Mouse (Mus musculus) megakaryocyte-erythroid progenitor cell, adult 5-6 weeks (primary cell): Measurements from ENCODE around the gene Hdac2. TPM values are rescaled to one million over a fixed set of nuclear protein-coding genes. Genes with fewer than 3 reads are reported as not detected.

Experiments
- ATAC-seq: replicated peaks from 2 replicates; pipeline ENCODE4 v1.8.0; 2016; ENCODE audit warnings: mild to moderate bottlenecking, inconsistent platforms; ENCODE audit not compliant: severe bottlenecking, poor library complexity, low FRiP score, low TSS enrichment
- total RNA-seq, 2 experiments: library from RNA; stranded (forward) in 1 of 2; stranded (reverse) in 1 of 2; fragments of 200-1000, 215-1000 nt in 1 of 2; fragments of >200 nt in 1 of 2; fragmentation: Nextera tagmentation in 1 of 2; gene quantifications; 2 replicates each; pipeline ENCODE4 v1.2.3; 2014 to 2017

Hdac2 gene
- total RNA-seq (2014; fragmentation: Nextera tagmentation) (153 and 172 TPM in 2 replicates), total RNA-seq (2017) (241 and 243 TPM in 2 replicates)

- peak; percentile 92 for ATAC-seq
Observed at GRCm38 (mm10) chr10:36974086-36974675, at the start of gene Hdac2. Gene Hdac2, plus strand, starts transcription at chr10:36974544.

DNA sequence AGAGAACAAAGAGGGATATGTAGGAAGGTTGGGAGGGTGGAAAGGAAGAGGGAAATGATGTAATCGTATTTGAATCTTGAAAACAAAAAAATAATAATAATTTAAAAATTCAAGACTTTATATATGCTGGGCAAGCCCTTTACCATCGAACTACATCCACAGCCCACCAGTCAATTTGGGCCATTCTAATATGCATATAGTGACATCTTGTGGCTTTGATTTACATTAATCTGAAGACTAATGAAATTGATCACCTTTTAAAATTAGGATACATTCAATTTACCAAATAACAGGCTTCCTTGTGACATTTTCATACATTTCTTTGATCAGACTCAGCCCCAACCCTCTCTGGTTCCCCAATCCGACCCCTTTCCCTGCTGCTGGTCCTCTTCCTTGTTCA, 46.1 kb upstream of the Hdac2 start:
- ATAC-seq = no peak

DNA sequence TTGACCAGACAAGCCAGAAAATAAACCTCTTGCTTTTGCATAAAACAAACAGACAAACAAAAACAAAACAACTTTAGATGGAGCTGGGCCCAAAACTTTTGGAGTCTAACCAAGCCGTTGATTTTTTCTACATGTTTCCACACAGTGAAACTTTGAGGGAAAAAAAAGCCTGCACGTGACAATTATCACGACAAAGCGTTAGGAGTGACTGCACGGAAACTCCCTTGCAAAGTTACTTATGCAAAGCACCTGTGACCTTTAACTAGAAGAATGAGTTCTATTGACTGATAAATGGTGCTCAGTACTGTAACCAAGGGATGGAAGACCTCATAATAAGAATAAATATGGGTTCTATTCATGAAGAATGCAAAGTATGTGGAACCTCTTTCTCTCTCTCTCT, 38.5 kb upstream of the Hdac2 start:
- no peak for ATAC-seq

GRCm38 (mm10) chr10:36936271-36936670, 38.1 kb upstream of the Hdac2 start:
- no peak for ATAC-seq

DNA sequence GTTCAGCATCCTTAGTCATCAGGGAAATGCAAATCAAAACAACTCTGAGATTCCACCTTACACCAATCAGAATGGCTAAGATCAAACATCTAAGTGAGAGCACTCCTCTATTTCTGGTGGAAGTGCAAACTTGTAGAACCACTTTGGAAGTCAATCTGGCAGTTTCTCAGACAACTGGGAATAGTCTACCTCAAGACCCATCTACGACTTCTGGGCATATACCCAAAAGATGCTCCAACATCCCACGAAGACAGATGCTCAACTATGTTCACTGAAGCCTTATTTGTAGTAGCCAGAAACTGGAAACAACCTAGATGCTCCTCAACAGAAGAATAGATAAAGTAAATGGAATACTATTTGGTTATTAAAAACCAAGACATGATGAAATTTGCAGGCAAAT, 22.6 kb upstream of the Hdac2 start:
- ATAC-seq = no peak

GRCm38 (mm10) chr10:36952622-36953021, 21.7 kb upstream of the Hdac2 start:
- ATAC-seq = no peak

DNA sequence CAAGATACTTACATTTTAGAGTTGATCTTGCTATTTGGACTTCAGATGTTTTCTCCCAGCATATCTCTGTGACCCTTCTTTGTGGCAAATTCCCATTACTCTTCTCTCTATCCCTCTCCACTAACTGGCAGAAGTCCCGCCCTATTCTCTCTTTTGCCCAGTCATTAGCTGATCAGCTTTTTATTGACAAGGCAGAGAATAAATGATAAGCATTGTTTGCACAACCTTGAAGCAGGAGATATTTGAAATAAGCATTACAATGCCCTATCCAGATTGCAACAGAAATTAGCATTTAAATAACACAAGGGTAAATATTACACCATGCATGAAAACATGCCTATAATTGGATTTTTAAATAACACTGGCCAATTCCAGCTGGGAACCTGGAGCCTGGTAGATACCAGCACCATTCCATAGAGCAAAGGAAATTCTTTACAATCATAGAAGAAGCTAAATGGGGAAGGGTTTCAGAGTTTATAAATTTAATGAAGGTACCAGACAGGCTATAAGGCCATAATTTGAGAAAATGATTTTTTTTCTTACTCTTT, 14.7 kb upstream of the Hdac2 start:
- no peak for ATAC-seq

DNA sequence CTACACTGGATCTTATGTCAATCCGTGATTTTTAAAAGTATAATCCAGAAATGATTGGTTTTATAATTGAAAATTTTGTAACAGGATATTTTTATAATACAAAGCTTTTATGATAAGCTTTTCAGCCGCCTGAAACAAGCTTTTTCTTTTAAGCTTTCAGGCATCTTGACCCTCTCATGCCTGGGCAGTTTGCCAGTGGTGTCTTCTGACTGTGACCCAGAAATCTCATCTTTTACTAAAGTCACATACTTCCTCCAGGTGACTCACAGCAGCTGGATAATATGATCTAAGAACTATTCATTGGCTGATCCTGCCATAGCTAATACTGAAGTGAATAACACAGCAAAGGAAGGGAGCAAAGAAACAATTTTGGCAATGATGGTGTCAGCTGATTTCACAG, 9.9 kb upstream of the Hdac2 start:
- ATAC-seq = no peak

DNA sequence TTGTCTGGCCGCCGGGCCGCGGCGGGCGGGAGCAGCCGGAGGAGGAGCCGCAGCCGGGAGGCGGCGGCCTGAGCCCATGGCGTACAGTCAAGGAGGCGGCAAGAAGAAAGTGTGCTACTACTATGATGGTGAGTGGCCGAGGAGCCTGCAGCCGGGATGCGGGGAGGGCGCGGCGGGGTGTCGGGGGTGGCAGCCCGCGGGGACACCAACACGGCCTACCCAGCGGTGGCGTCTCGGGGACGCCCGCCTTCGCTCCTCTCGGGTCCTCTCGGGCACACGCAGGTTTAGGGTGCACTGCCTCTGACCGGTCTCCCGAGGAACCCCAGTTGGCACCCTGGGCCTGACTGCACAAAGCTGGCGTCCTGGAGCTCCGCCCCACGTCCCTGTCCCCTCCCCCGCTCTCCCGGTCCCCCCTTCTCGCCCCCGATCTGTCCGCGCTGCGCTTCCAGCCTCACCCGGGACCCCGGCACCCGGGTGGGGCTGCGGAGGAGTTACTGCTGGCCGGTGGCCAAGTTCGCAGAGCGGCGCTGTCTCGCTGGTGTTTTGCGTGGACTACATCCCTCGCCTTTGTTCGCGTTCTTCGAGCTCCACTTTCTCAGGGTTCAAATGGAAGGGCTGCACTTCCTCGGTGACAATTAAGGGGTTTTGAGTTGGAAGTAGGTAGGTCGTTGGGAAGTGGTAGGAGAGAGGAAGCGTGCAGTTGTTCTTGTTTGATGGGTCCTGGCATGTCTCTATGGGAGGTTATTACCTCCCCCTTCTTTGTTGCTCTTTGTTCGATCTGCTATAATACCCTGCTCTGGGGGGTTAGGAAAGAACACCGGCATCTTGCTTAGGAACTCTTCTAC, 554 bp downstream of the Hdac2 start:
- ATAC-seq = peak; percentile 58

GRCm38 (mm10) chr10:36981866-36982265, 7.5 kb downstream of the Hdac2 start:
- no peak for ATAC-seq

DNA sequence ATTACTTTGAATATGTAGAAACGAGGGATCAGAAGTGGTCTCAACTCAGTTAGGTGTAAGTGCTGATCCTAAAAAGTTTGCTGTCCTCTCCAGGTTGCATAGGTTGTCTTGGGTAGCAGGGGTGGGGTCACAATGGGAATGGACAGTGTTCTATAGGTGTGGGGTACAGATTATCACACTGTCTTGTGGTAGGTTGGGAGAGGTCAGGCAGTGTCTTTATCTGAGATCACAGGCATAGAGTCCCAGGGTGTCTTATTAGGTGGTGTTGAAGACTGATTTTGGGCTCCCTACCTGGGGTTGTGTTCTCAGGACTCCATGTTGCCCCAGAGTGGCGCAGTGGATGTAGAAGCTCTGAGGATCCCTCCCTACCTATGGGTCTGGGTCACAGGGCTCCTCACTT, 17.8 kb downstream of the Hdac2 start:
- ATAC-seq = peak; percentile 22; the same call in 1 of the 2 replicates

GRCm38 (mm10) chr10:37000839-37001238, 26.5 kb downstream of the Hdac2 start:
- no peak for ATAC-seq

DNA sequence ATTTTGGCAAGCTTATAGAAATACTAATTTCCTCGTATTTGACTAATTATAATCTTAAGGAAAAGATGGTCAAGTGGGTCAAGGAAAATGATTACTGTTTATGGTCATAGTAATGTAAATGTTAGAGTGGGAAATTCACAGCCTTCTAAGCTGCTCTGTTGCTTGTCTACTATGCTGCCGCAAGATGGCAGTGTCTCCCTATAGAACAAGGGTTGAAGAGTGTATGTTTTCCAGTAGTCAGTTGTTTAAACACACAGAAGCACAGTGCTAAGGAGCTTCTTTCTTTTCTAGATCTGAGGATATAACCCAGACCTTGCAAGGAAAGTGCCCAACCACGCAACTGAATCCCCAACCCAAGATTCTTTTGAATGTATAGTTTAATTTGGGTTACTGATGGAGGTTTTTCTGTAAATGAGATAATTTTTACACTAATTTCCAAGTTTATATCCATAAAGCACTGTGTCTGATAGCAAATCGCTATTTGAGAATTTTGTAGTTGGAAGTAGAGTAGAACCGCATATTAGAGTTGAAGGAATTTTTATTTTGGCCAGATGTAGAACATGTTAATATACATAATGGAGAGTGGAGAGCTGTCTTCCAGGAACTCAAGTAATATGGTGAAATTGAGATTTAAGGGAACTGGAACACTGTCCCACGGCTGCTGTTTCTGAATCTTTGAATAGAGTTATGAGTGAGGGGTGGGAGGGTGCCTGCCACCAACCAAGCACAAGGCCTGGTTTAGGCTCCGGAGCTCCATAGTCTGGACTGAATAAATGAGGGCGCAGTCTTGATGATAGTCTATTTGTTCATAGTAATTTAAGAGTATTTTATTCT, 40.1 kb downstream of the Hdac2 start:
- ATAC-seq = peak; percentile 93

GRCm38 (mm10) chr10:37015729-37016128, 41.4 kb downstream of the Hdac2 start:
- no peak for ATAC-seq

- no peak for ATAC-seq
Observed at GRCm38 (mm10) chr10:37016200-37016599, 41.9 kb downstream of the Hdac2 start.

DNA sequence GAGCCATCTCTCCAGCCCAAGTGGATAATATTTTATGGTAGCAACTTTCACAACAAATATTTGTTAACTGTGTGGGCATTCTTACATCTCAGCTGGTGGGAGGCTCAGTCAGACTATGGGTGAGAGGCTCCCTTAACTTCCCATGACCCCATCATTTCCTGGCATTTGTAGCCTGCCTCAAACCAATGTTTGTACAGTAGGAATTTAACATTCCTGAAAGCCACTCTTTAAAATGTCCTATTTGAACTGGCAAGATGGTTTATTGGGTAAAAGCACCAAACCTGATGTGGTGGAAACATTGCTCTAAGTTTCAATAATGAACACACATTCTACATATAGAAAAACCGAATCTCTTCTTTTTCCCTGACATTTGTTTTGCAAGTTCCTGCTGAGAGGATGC, 50.0 kb downstream of the Hdac2 start:
- no peak for ATAC-seq

DNA sequence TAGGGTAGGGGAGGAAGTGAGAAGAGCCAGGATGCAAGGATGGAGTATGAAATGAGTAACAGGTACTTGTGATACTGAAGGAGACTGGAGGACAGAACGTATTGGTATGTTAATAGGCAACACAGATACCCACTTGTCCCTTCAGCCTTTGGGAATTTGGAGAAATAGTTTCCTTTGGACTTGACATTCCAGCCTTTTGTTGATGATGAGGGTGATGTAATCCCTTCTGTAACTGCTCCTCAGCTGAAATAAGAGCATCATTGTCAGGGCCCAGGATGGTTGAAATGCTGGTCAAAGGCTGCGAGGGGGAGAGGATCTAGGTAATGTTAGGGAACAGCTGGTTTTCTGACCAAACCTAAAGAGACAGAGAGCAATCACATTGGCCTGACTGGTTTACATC, 54.3 kb downstream of the Hdac2 start:
- ATAC-seq = no peak

- no peak for ATAC-seq
Observed at GRCm38 (mm10) chr10:37035090-37035497, 60.8 kb downstream of the Hdac2 start.

- ATAC-seq = no peak
Observed at GRCm38 (mm10) chr10:37047661-37048098, 73.3 kb downstream of the Hdac2 start.
